Mouse (Mus musculus) MEL (cell line): ENCODE data around the gene Actn2. TPM values are rescaled to one million over a fixed set of nuclear protein-coding genes. Genes with fewer than 3 reads are reported as not detected.

ENCODE experiments used
- DNase-seq: peaks from one replicate; pipeline ENCODE4 v3.0.0; 2011; ENCODE audit warnings: low read depth, low spot score
- H3K27ac ChIP-seq: 2 replicates; pipeline ENCODE4 v1.5.1; 2012; ENCODE audit warnings: low read depth, mild to moderate bottlenecking, control low read depth, low read length, moderate library complexity; ENCODE audit not compliant: control insufficient read depth
- H3K27me3 ChIP-seq, 2 experiments: fragments of 150-350 bp in 1 of 2; sonication (generic) in 1 of 2; 2 replicates each; pipeline ENCODE4 v1.6.1; 2012; ENCODE audit warnings: low read length in 2 of 2, mild to moderate bottlenecking in 2 of 2, improper control_type of control experiment in 1 of 2, moderate library complexity in 1 of 2; ENCODE audit not compliant: insufficient read depth in 2 of 2, control insufficient read depth in 1 of 2
- H3K36me3 ChIP-seq, 2 experiments: 2 replicates each; pipeline ENCODE4 v1.6.1; 2012 to 2014; ENCODE audit warnings: low read length in 2 of 2, improper control_type of control experiment in 1 of 2, inconsistent platforms in 1 of 2, mild to moderate bottlenecking in 1 of 2; ENCODE audit not compliant: insufficient read depth in 2 of 2, control insufficient read depth in 1 of 2
- H3K4me1 ChIP-seq, 2 experiments: fragments of 150-350 bp in 1 of 2; sonication (generic) in 1 of 2; 2 replicates each; pipeline ENCODE4 v1.6.1; 2012; ENCODE audit warnings: low read length in 2 of 2, improper control_type of control experiment in 1 of 2, mild to moderate bottlenecking in 1 of 2; ENCODE audit not compliant: insufficient read depth in 2 of 2, control insufficient read depth in 1 of 2
- H3K4me3 ChIP-seq, 2 experiments: fragments of 150-350 bp in 1 of 2; sonication (generic) in 1 of 2; 2 replicates each; pipeline ENCODE4 v1.5.1; 2012; ENCODE audit warnings: low read depth in 2 of 2, low read length in 2 of 2, mild to moderate bottlenecking in 2 of 2, moderate library complexity in 2 of 2, control low read depth in 1 of 2, improper control_type of control experiment in 1 of 2; ENCODE audit not compliant: control insufficient read depth in 1 of 2, insufficient read depth in 1 of 2
- H3K79me2 ChIP-seq: 2 replicates; pipeline ENCODE4 v1.6.1; 2012; ENCODE audit warnings: mild to moderate bottlenecking, low read length, moderate library complexity; ENCODE audit not compliant: control insufficient read depth, poor library complexity, insufficient read depth
- H3K9ac ChIP-seq: 2 replicates; pipeline ENCODE4 v1.6.1; 2012; ENCODE audit warnings: low read depth, mild to moderate bottlenecking, control low read depth, low read length, moderate library complexity; ENCODE audit not compliant: control insufficient read depth, poor library complexity, severe bottlenecking
- H3K9me3 ChIP-seq: fragments of 150-350 bp; sonication (generic); replicated peaks from 2 replicates; pipeline ENCODE4 v1.6.1; 2012; ENCODE audit warnings: mild to moderate bottlenecking, low read length, improper control_type of control experiment, moderate library complexity; ENCODE audit not compliant: insufficient read depth
- EP300 ChIP-seq, 2 experiments: IDR thresholded peaks; 2 replicates each; pipeline ENCODE4 v1.6.1; 2011; ENCODE audit warnings: improper control_type of control experiment in 2 of 2, low read length in 2 of 2, low read depth in 1 of 2, mild to moderate bottlenecking in 1 of 2
- GABPA ChIP-seq: IDR thresholded peaks from 2 replicates; pipeline ENCODE4 v1.6.1; 2012; ENCODE audit warnings: low read depth, mild to moderate bottlenecking, inconsistent platforms, low read length, improper control_type of control experiment, moderate library complexity
- GATA1 ChIP-seq: IDR thresholded peaks from 2 replicates; pipeline ENCODE4 v1.6.1; 2011; ENCODE audit warnings: low read depth, low read length, improper control_type of control experiment
- HCFC1 ChIP-seq: IDR thresholded peaks from 2 replicates; pipeline ENCODE4 v1.6.1; 2012; ENCODE audit warnings: low read depth, mild to moderate bottlenecking, inconsistent platforms, low read length, improper control_type of control experiment, moderate library complexity
- JUND ChIP-seq: IDR thresholded peaks from 2 replicates; pipeline ENCODE4 v1.6.1; 2011; ENCODE audit warnings: low read depth, mild to moderate bottlenecking, improper control_type of control experiment, low read length
- KAT2A ChIP-seq: conservative IDR thresholded peaks from 2 replicates; pipeline ENCODE4 v1.6.1; 2012; ENCODE audit warnings: low read depth, low read length, improper control_type of control experiment, inconsistent platforms
- MAX ChIP-seq: IDR thresholded peaks from 2 replicates; pipeline ENCODE4 v1.6.1; 2011; ENCODE audit warnings: low read length, improper control_type of control experiment
- MAZ ChIP-seq: IDR thresholded peaks from 2 replicates; pipeline ENCODE4 v1.6.1; 2012; ENCODE audit warnings: low read depth, mild to moderate bottlenecking, inconsistent platforms, low read length, improper control_type of control experiment
- MEF2A ChIP-seq: IDR thresholded peaks from 2 replicates; pipeline ENCODE4 v1.6.1; 2014; ENCODE audit warnings: low read depth, mild to moderate bottlenecking, inconsistent platforms, low read length, improper control_type of control experiment; ENCODE audit not compliant: poor library complexity, insufficient replicate concordance, severe bottlenecking; ENCODE audit errors: extremely low read depth
- MXI1 ChIP-seq: IDR thresholded peaks from 2 replicates; pipeline ENCODE4 v1.6.1; 2011; ENCODE audit warnings: mild to moderate bottlenecking, low read depth, low read length, improper control_type of control experiment
- NRF1 ChIP-seq: IDR thresholded peaks from 2 replicates; pipeline ENCODE4 v1.6.1; 2014; ENCODE audit warnings: low read depth, mild to moderate bottlenecking, inconsistent platforms, low read length, improper control_type of control experiment, moderate library complexity; ENCODE audit not compliant: poor library complexity, insufficient read depth, severe bottlenecking
- POLR2A ChIP-seq, 2 experiments: IDR thresholded peaks; 2 replicates each; pipeline ENCODE4 v1.6.1; 2011 to 2012; ENCODE audit warnings: low read length in 2 of 2, mild to moderate bottlenecking in 2 of 2, control low read depth in 1 of 2, improper control_type of control experiment in 1 of 2, low read depth in 1 of 2, moderate library complexity in 1 of 2; ENCODE audit not compliant: control insufficient read depth in 1 of 2, insufficient read depth in 1 of 2, poor library complexity in 1 of 2
- POLR2AphosphoS5 ChIP-seq: IDR thresholded peaks from 2 replicates; pipeline ENCODE4 v1.6.1; 2012; ENCODE audit warnings: low read depth, borderline replicate concordance, mild to moderate bottlenecking, inconsistent platforms, low read length, moderate library complexity, mixed read lengths
- RCOR1 ChIP-seq: IDR thresholded peaks from 2 replicates; pipeline ENCODE4 v1.6.1; 2012; ENCODE audit warnings: low read depth, mild to moderate bottlenecking, inconsistent platforms, low read length, improper control_type of control experiment
- SIN3A ChIP-seq: IDR thresholded peaks from 2 replicates; pipeline ENCODE4 v1.6.1; 2012; ENCODE audit warnings: low read length, improper control_type of control experiment, inconsistent platforms
- SMC3 ChIP-seq: IDR thresholded peaks from 2 replicates; pipeline ENCODE4 v1.6.1; 2011; ENCODE audit warnings: low read depth, low read length, improper control_type of control experiment
- TAL1 ChIP-seq: IDR thresholded peaks from 2 replicates; pipeline ENCODE4 v1.6.1; 2012; ENCODE audit warnings: mild to moderate bottlenecking, inconsistent platforms, low read length, moderate library complexity, mixed read lengths
- TBP ChIP-seq: IDR thresholded peaks from 2 replicates; pipeline ENCODE4 v1.8.0; 2011; ENCODE audit warnings: low read depth, low read length, improper control_type of control experiment
- TCF12 ChIP-seq: IDR thresholded peaks from 2 replicates; pipeline ENCODE4 v1.6.1; 2014; ENCODE audit warnings: low read depth, mild to moderate bottlenecking, inconsistent platforms, low read length, improper control_type of control experiment, moderate library complexity
- USF1 ChIP-seq: IDR thresholded peaks from 2 replicates; pipeline ENCODE4 v1.6.1; 2014; ENCODE audit warnings: low read depth, mild to moderate bottlenecking, inconsistent platforms, low read length, improper control_type of control experiment, moderate library complexity
- USF2 ChIP-seq, 2 experiments: IDR thresholded peaks; 2 replicates each; pipeline ENCODE4 v1.6.1; 2011 to 2012; ENCODE audit warnings: improper control_type of control experiment in 2 of 2, low read length in 2 of 2, borderline replicate concordance in 1 of 2, inconsistent platforms in 1 of 2, low read depth in 1 of 2, mild to moderate bottlenecking in 1 of 2; ENCODE audit not compliant: insufficient read depth in 1 of 2
- polyA plus RNA-seq, 2 experiments: library from polyadenylated mRNA; stranded (reverse) in 1 of 2; unstranded in 1 of 2; fragments of >175 nt in 1 of 2; fragments of >200 nt in 1 of 2; gene quantifications; 2 replicates each; pipeline versions ENCODE4 v1.2.1 to v1.2.4; 2012; ENCODE audit warnings: low replicate concordance in 2 of 2, low read depth in 1 of 2; ENCODE audit not compliant: insufficient read length in 2 of 2, insufficient read depth in 1 of 2, missing spikeins in 1 of 2
- total RNA-seq: library from RNA; depleted of rRNA; stranded (reverse); fragments of 300-350 nt; gene quantifications from 2 replicates; pipeline ENCODE4 v1.2.3, GENCODE M21; 2012

Gene Actn2
- total and polyA plus RNA-seq, 3 experiments, result not detected

GRCm38 (mm10) chr13:12372755-12373154 lies 32.2 kb upstream of the Actn2 start:
- Histone ChIP-seq H3K9me3 (no peaks in the 10 kb centered on the region), H3K27me3 (no peaks in the 10 kb centered on the region), H3K79me2 (no peaks in the 10 kb centered on the region), H3K36me3 (no peaks in the 10 kb centered on the region), H3K4me1 (peaks cover 0 to 5% of the 10 kb centered on the region in 2 experiments; a peak in 1 of 4 replicates), H3K9ac (no peak overlapping the region), H3K4me3 (no peak overlapping the region), H3K27ac (no peak overlapping the region)
- TF ChIP-seq SMC3 (no peak), TCF12 (0 out of 2 replicates have a peak, but pooled peaks have one; percentile 22), JUND (no peak), HCFC1 (no peak), MAX (no peak), TAL1 (0 out of 2 replicates have a peak, but pooled peaks have one; percentile 23), MEF2A (no peak), KAT2A (no peak), RCOR1 (peak; percentile 46; the same call in 1 of the 2 replicates), GATA1 (peak; percentile 75), EP300 (IDR thresholded peaks at IDR 0.05; ENCODE audit: low read depth in 1 of 2, low read length in 2 of 2) (peak in 1 of 2 experiments; percentile 57; a peak in 3 of 4 replicates)
- peak; percentile 70 for DNase-seq

DNA sequence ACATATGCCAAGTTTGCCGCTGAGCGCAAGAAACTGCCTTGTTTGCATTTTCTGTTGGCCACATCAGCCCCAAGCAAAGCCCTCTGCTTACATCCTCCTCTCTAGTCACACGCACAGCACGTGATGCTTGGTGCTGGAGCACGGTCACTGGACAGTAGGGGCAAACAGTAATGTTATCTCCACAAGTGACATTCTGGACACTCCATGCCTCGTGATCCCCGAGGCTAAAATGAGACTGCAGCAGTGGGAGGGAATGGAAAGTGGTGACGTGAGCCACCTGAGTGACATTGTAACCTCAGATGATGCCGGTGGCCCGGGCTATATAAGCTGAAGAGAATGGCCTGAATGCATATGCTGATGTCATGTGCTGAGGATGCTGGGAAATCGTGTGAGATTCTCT lies 29.4 kb upstream of the Actn2 start:
- H3K27ac ChIP-seq, result no peak overlapping the region
- H3K4me1 ChIP-seq, result peaks cover 0 to 5% of the 10 kb centered on the region in 2 experiments; a peak in 1 of 4 replicates
- no peak overlapping the region for H3K9ac ChIP-seq
- DNase-seq, result no peak
- no peaks in the 10 kb centered on the region for H3K9me3 ChIP-seq
- H3K4me3 ChIP-seq, result no peak overlapping the region
- TF ChIP-seq MXI1 (no peak), USF2 (IDR thresholded peaks at IDR 0.05; ENCODE audit: borderline replicate concordance in 1 of 2, insufficient read depth in 1 of 2, low read depth in 1 of 2, low read length in 2 of 2) (no peak), USF1 (no peak), KAT2A (no peak), SIN3A (no peak), JUND (no peak), SMC3 (no peak), NRF1 (no peak), MAZ (no peak), POLR2AphosphoS5 (no peak), TBP (no peak), POLR2A (IDR thresholded peaks at IDR 0.05; ENCODE audit: control insufficient read depth in 1 of 2, insufficient read depth in 1 of 2, low read depth in 1 of 2, low read length in 2 of 2, poor library complexity in 1 of 2) (no peak), GABPA (no peak)
- H3K79me2 ChIP-seq, result no peaks in the 10 kb centered on the region
- no peaks in the 10 kb centered on the region for H3K27me3 ChIP-seq
- H3K36me3 ChIP-seq, result no peaks in the 10 kb centered on the region
